Mouse (Mus musculus) brown adipose tissue, adult 24 weeks (tissue): ENCODE results near the gene Tbcd. TPM values are rescaled to one million over a fixed set of nuclear protein-coding genes. Genes with fewer than 3 reads are reported as not detected.

Experiments
- H3K27ac ChIP-seq: fragments of 200-500 bp; replicated peaks from 2 replicates; pipeline ENCODE4 v1.5.1; 2012; ENCODE audit warnings: low read depth, mild to moderate bottlenecking, low read length
- H3K4me1 ChIP-seq: fragments of 200-500 bp; 2 replicates; pipeline ENCODE4 v1.6.1; 2012; ENCODE audit warnings: low read length, mixed read lengths; ENCODE audit not compliant: control insufficient read depth, insufficient read depth, insufficient read length
- H3K4me3 ChIP-seq: fragments of 200-500 bp; 2 replicates; pipeline ENCODE4 v1.5.1; 2012; ENCODE audit warnings: low read depth, mild to moderate bottlenecking, low read length, moderate library complexity; ENCODE audit not compliant: insufficient read depth
- polyA plus RNA-seq: library from polyadenylated mRNA; stranded (reverse); fragments of >200 nt; gene quantifications from 2 replicates; pipeline ENCODE4 v1.2.4, GENCODE M21; 2012; ENCODE audit not compliant: missing spikeins, insufficient read depth, insufficient read length

Tbcd gene
- 15.3 and 19.6 TPM in 2 replicates for polyA plus RNA-seq

- peaks cover 7% of the 10 kb centered on the region for H3K4me1 ChIP-seq
- no peak within 1 kb of the TSS for H3K27ac ChIP-seq
- H3K4me3 ChIP-seq = peak within 1 kb of the TSS; percentile 87
Observed at GRCm38 (mm10) chr11:121451753-121452635, at the start of gene Tbcd. Tbcd (plus strand) TSS chr11:121451949.

GRCm38 (mm10) chr11:121407366-121408155, 44.2 kb upstream of the Tbcd start:
- H3K4me1 ChIP-seq = no peaks in the 10 kb centered on the region
- no peak overlapping the region for H3K27ac ChIP-seq
- no peak overlapping the region for H3K4me3 ChIP-seq

- Histone ChIP-seq H3K4me3 (no peak overlapping the region), H3K27ac (no peak overlapping the region)
Observed at GRCm38 (mm10) chr11:121414762-121415161, 37.0 kb upstream of the Tbcd start.

DNA sequence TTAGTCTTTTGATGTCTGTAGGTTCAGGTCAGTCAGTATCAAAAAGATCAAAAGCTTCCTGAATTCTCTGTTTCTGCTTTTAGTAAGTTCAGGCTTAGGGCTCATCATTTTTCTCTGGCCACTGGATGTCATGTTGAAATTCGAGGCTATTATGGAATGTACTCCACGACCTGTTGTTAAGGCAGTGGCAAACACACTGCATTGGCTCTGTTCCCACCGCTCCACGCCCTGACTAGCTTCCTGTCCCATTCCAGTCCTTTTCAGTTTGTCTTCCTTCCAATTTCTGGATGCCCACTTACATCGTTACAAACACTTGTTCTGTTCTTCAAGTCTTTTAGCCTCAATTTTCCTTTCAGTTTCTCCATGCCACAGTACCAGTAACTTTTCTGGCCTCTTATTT, 36.4 kb upstream of the Tbcd start:
- no peaks in the 10 kb centered on the region for H3K4me1 ChIP-seq
- H3K4me3 ChIP-seq = no peak overlapping the region
- no peak overlapping the region for H3K27ac ChIP-seq

More at GRCm38 (mm10) chr11:121414762-121415161, 37.0 kb upstream of the Tbcd start:
- H3K4me1 ChIP-seq = no peaks in the 10 kb centered on the region

DNA sequence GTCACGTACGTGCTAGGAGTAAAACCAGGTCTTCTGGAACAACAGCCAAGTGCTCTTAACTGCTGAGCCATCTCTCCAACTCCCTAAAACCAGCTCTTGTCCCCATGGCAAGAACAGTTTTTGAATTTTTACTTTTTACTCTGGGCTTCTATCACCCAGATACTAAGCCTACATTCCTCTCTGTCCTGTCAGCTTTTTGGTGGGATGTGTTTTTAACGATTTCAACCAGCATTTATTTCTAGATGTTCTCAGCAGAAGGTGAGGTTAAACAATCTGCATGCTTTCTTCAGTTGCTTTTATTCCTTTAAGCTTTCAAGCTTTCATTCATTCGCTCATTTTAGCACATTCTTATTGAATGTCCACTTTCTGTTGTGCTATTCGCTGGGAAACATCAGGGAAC, 33.8 kb upstream of the Tbcd start:
- Histone ChIP-seq H3K4me1 (peaks cover 3% of the 10 kb centered on the region; the same call in 1 of the 2 replicates), H3K27ac (no peak overlapping the region), H3K4me3 (no peak overlapping the region)

GRCm38 (mm10) chr11:121418932-121419331, 32.8 kb upstream of the Tbcd start:
- H3K4me1 ChIP-seq = peaks cover 3% of the 10 kb centered on the region; the same call in 1 of the 2 replicates
- H3K27ac ChIP-seq = no peak overlapping the region
- no peak overlapping the region for H3K4me3 ChIP-seq

DNA sequence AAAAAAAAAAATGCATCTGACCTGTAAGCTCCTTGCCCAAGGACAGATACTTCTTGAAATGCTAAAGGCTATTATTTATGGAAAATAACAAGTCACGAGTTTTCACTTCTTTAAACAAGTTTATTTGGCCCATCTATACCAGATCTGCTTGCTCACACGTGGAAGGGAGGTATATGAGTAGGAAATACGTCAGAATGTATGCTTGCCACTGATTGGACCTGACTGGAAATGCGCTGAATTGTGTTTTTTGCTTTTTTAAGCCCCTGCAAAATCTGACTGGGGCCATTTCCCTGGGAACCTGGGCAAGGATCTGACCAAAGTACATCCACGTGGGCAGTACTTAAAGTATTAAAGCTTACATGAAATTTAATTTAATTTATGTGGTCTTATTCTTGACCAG, 31.4 kb upstream of the Tbcd start:
- H3K4me1 ChIP-seq = peaks cover 3% of the 10 kb centered on the region; the same call in 1 of the 2 replicates
- H3K27ac ChIP-seq = no peak overlapping the region

GRCm38 (mm10) chr11:121420830-121421552, 30.8 kb upstream of the Tbcd start, which contains the start of gene Fn3krp:
Fn3krp (plus strand) TSS chr11:121421401.
- peak within 1 kb of the TSS; percentile 93 for H3K4me3 ChIP-seq
- peak within 1 kb of the TSS; percentile 44; the same call in 1 of the 2 replicates for H3K27ac ChIP-seq
- H3K4me1 ChIP-seq = peaks cover 3% of the 10 kb centered on the region; the same call in 1 of the 2 replicates

More for the DNA sequence above, 31.4 kb upstream of the Tbcd start:
- no peak overlapping the region for H3K4me3 ChIP-seq

DNA sequence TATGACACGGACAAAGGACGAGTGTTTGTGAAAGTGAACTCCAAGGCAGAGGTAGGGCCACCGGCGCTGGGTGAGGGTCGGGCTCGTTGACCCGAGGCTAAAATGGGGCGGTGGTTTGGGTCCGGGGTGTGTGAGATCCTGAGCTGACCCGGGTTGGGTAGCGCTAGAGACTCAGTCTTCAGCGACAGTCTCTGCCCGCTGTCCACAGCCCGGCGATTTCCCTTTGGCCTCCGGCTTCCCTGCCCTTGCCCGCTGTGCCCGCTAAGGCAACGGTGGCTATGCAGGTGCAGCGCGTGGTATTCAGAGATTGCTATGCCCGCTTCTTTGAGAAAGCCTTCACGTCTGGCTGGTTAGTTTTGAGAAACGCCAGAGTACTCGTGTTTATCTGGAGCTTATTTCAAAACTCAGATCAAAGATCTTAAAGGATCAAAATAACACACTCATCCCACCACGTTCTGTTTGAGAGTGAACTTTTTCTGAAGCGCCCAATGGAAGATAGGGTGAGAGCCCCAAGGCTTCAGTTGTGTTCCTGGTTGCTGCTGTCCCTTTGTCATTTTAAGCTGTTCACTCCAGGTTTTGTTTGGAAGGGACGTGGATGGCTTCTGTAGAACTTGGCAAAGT, 30.1 kb upstream of the Tbcd start:
- H3K4me3 ChIP-seq = peak overlapping the region; percentile 93
- peaks cover 3% of the 10 kb centered on the region; the same call in 1 of the 2 replicates for H3K4me1 ChIP-seq
- peak overlapping the region; percentile 44; the same call in 1 of the 2 replicates for H3K27ac ChIP-seq

GRCm38 (mm10) chr11:121433397-121433796, 18.4 kb upstream of the Tbcd start:
- no peak overlapping the region for H3K27ac ChIP-seq
- H3K4me3 ChIP-seq = no peak overlapping the region
- peaks cover 4% of the 10 kb centered on the region for H3K4me1 ChIP-seq

- H3K4me1 ChIP-seq = peaks cover 4% of the 10 kb centered on the region
- H3K4me3 ChIP-seq = peak within 1 kb of the TSS; percentile 57
- H3K27ac ChIP-seq = no peak within 1 kb of the TSS
Observed at GRCm38 (mm10) chr11:121434156-121435155, 17.3 kb upstream of the Tbcd start, which contains the start of gene Fn3k. Fn3k (plus strand) TSS chr11:121434913.

GRCm38 (mm10) chr11:121437236-121437635, 14.5 kb upstream of the Tbcd start:
- no peak overlapping the region for H3K27ac ChIP-seq
- H3K4me3 ChIP-seq = no peak overlapping the region
- peaks cover 4% of the 10 kb centered on the region for H3K4me1 ChIP-seq

- H3K4me3 ChIP-seq = no peak overlapping the region
- H3K27ac ChIP-seq = no peak overlapping the region
- H3K4me1 ChIP-seq = no peaks in the 10 kb centered on the region
Observed at GRCm38 (mm10) chr11:121439686-121440292, 12.0 kb upstream of the Tbcd start.
